In the genomic region with DNA sequence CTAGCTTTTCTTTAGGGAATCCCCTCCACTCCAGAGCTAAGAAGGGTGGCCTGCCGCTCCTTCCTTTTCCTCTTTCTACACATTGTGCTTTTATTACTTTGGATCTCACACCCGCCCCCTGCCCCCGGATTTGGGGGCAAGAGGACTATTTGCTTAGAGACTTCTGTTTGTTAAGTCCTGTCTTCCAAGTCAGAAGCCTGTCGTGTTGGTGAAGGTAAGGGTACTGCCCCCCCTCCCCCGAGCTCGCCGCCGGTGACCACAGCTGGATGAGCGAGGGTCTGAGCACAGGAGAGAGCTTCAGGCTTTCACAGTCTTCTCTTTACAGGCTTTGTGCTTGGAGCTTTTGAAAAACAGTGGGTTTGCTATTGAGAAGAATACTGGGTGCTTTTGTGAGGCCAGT, we compare ENCODE assay signal across 23 mouse cellular contexts. TPM values are rescaled to one million over a fixed set of nuclear protein-coding genes. Genes with fewer than 3 reads are reported as not detected.
DNase-seq lines count a peak whose midpoint lies in the region; ATAC-seq lines count a peak whose summit lies in the region.
"Had no signal": no experiment of that assay in that cellular context is flagged by ENCODE, and none has a peak within 500 bp of the region (broad histone marks: within the 10 kb centered on the region; RNA-seq: fewer than 3 reads in every experiment).

No protein-coding gene starts in this region.

- 53% methylated on average over 9 of the region's 9 CpGs for whole genome bisulfite sequencing in forebrain, embryonic 16.5 days
- WGBS in forebrain, embryonic 14.5 days = 54% methylated on average over 9 of the region's 9 CpGs
- 79% methylated on average over 9 of the region's 9 CpGs for WGBS in heart, embryonic 10.5 days
- WGBS in heart, embryonic 11.5 days (ENCODE audit: insufficient replicate concordance) = 81% methylated on average over 9 of the region's 9 CpGs
- 46% methylated on average over 9 of the region's 9 CpGs for WGBS in neural tube, embryonic 13.5 days

- ATAC-seq in forebrain, embryonic 16.5 days = 0 out of 2 replicates have a peak, but pooled peaks have one; percentile 23
- no peak for ATAC-seq in forebrain, embryonic 14.5 days
- ATAC-seq in heart, embryonic 11.5 days (replicated peaks; ENCODE audit: insufficient number of reproducible peaks, low FRiP score, low TSS enrichment) = no peak
- ATAC-seq in neural tube, embryonic 13.5 days (ENCODE audit: low read depth) = no peak
- ATAC-seq: Patski had no signal

- H3K27ac ChIP-seq in forebrain, embryonic 16.5 days (ENCODE audit: low read length) = no peak overlapping the region
- H3K27ac ChIP-seq in forebrain, embryonic 14.5 days (ENCODE audit: low read depth, low read length) = no peak overlapping the region
- H3K27ac ChIP-seq in heart, embryonic 10.5 days = 0 out of 2 replicates have a peak overlapping the region, but pooled peaks have one; percentile 22
- H3K27ac ChIP-seq in heart, embryonic 11.5 days (ENCODE audit: low read depth, low read length) = no peak overlapping the region
- H3K27ac ChIP-seq in neural tube, embryonic 13.5 days (replicated peaks) = no peak overlapping the region
- H3K27ac ChIP-seq: forebrain, embryonic 10.5 days; heart, embryonic 13.5 days; hindbrain, embryonic 12.5 days; hindbrain, embryonic 15.5 days had no signal

- no peak overlapping the region for H3K4me3 ChIP-seq in forebrain, embryonic 16.5 days (replicated peaks; ENCODE audit: low read length)
- H3K4me3 ChIP-seq in forebrain, embryonic 14.5 days (ENCODE audit: low read depth, low read length) = no peak overlapping the region
- H3K4me3 ChIP-seq in heart, embryonic 10.5 days = no peak overlapping the region
- H3K4me3 ChIP-seq in heart, embryonic 11.5 days (ENCODE audit: low read depth, low read length) = no peak overlapping the region
- H3K4me3 ChIP-seq in neural tube, embryonic 13.5 days = no peak overlapping the region
- H3K4me3 ChIP-seq: forebrain, embryonic 10.5 days; heart, embryonic 13.5 days; hindbrain, embryonic 12.5 days; hindbrain, embryonic 15.5 days had no signal

- DNase-seq in forebrain, embryonic 14.5 days (ENCODE audit: low spot score) = no peak
- peak; percentile 66 for DNase-seq in heart, embryonic 10.5 days (ENCODE audit: low spot score)
- DNase-seq in neural tube, embryonic 10.5 days (ENCODE audit: extremely low spot score, low spot score) = no peak
- DNase-seq in yolk sac, embryonic 10.5 days (ENCODE audit: low spot score) = peak; percentile 29
- DNase-seq: adrenal gland, postnatal 10 days; adrenal gland, postnatal 36 days; B cell, adult 2 months; cerebellum, adult 18-20 months; cerebellum, adult 9-10 months; cerebellum, postnatal 14 days; gastrocnemius, postnatal 10 days; gastrocnemius, postnatal 36 days; heart, postnatal 14 days had no signal

- H3K4me2 ChIP-seq in forebrain, embryonic 16.5 days (ENCODE audit: low read length) = no peak overlapping the region
- H3K4me2 ChIP-seq in forebrain, embryonic 14.5 days (ENCODE audit: low read length) = no peak overlapping the region
- H3K4me2 ChIP-seq in heart, embryonic 11.5 days = no peak overlapping the region
- H3K4me2 ChIP-seq in neural tube, embryonic 13.5 days = no peak overlapping the region
- H3K4me2 ChIP-seq: heart, embryonic 13.5 days; hindbrain, embryonic 12.5 days; hindbrain, embryonic 15.5 days had no signal

- no peaks in the 10 kb centered on the region for H3K27me3 ChIP-seq in forebrain, embryonic 16.5 days (replicated peaks; ENCODE audit: control insufficient read depth, insufficient read depth, low read length)
- H3K27me3 ChIP-seq in forebrain, embryonic 14.5 days (replicated peaks; ENCODE audit: control insufficient read depth, insufficient read depth, low read length) = no peaks in the 10 kb centered on the region
- H3K27me3 ChIP-seq in heart, embryonic 10.5 days (ENCODE audit: insufficient read depth, poor library complexity, severe bottlenecking) = no peaks in the 10 kb centered on the region
- H3K27me3 ChIP-seq in heart, embryonic 11.5 days (ENCODE audit: control insufficient read depth, insufficient read depth, low read length) = no peaks in the 10 kb centered on the region
- no peaks in the 10 kb centered on the region for H3K27me3 ChIP-seq in neural tube, embryonic 13.5 days
- H3K27me3 ChIP-seq: CH12.LX; heart, embryonic 13.5 days; hindbrain, embryonic 12.5 days; hindbrain, embryonic 15.5 days; Patski had no signal

- H3K9ac ChIP-seq in forebrain, embryonic 16.5 days (replicated peaks; ENCODE audit: low read depth, low read length) = no peak overlapping the region
- no peak overlapping the region for H3K9ac ChIP-seq in forebrain, embryonic 14.5 days (ENCODE audit: low read length)
- H3K9ac ChIP-seq in heart, embryonic 11.5 days (ENCODE audit: low read depth, low read length) = no peak overlapping the region
- H3K9ac ChIP-seq in neural tube, embryonic 13.5 days = 0 out of 2 replicates have a peak overlapping the region, but pooled peaks have one; percentile 17
- H3K9ac ChIP-seq: heart, embryonic 13.5 days; hindbrain, embryonic 12.5 days; hindbrain, embryonic 15.5 days had no signal

- 0 out of 2 replicates have a peak, but pooled peaks cover 2% of the 10 kb centered on the region for H3K4me1 ChIP-seq in forebrain, embryonic 16.5 days (replicated peaks; ENCODE audit: control insufficient read depth, insufficient read depth, low read length)
- H3K4me1 ChIP-seq in forebrain, embryonic 14.5 days (ENCODE audit: control insufficient read depth, insufficient read depth, low read length) = no peaks in the 10 kb centered on the region
- H3K4me1 ChIP-seq in heart, embryonic 10.5 days = 0 out of 2 replicates have a peak, but pooled peaks cover 4% of the 10 kb centered on the region
- no peaks in the 10 kb centered on the region for H3K4me1 ChIP-seq in heart, embryonic 11.5 days (ENCODE audit: control insufficient read depth, insufficient read depth, low read length)
- H3K4me1 ChIP-seq in neural tube, embryonic 13.5 days (replicated peaks) = no peaks in the 10 kb centered on the region
- H3K4me1 ChIP-seq: heart, embryonic 13.5 days; hindbrain, embryonic 12.5 days; hindbrain, embryonic 15.5 days had no signal

- peaks cover 5% of the 10 kb centered on the region for H3K36me3 ChIP-seq in forebrain, embryonic 16.5 days (ENCODE audit: control insufficient read depth, insufficient read depth)
- 0 out of 2 replicates have a peak, but pooled peaks cover 7% of the 10 kb centered on the region for H3K36me3 ChIP-seq in forebrain, embryonic 14.5 days (ENCODE audit: control insufficient read depth, insufficient read depth, low read length)
- H3K36me3 ChIP-seq in heart, embryonic 10.5 days = peaks cover 71% of the 10 kb centered on the region
- peaks cover 18% of the 10 kb centered on the region for H3K36me3 ChIP-seq in heart, embryonic 11.5 days (ENCODE audit: control insufficient read depth, insufficient read depth, low read length)
- H3K36me3 ChIP-seq in neural tube, embryonic 13.5 days = 0 out of 2 replicates have a peak, but pooled peaks cover 7% of the 10 kb centered on the region
- H3K36me3 ChIP-seq: G1E had no signal

- no peaks in the 10 kb centered on the region for H3K9me3 ChIP-seq in forebrain, embryonic 16.5 days (ENCODE audit: control insufficient read depth, low read length)
- no peaks in the 10 kb centered on the region for H3K9me3 ChIP-seq in forebrain, embryonic 14.5 days (replicated peaks; ENCODE audit: control insufficient read depth, low read length)
- no peaks in the 10 kb centered on the region for H3K9me3 ChIP-seq in heart, embryonic 10.5 days
- no peaks in the 10 kb centered on the region; the same call in 1 of the 2 replicates for H3K9me3 ChIP-seq in heart, embryonic 11.5 days (replicated peaks; ENCODE audit: control insufficient read depth, low read length)
- H3K9me3 ChIP-seq in neural tube, embryonic 13.5 days = no peaks in the 10 kb centered on the region
- H3K9me3 ChIP-seq: forebrain, embryonic 10.5 days; G1E; heart, embryonic 13.5 days; hindbrain, embryonic 12.5 days; hindbrain, embryonic 15.5 days had no signal

RNA-seq across cellular contexts. Expression of a gene that starts 29.9 kb away (rescaled TPM):
- 0.61 and 0.82 TPM in 2 replicates for polyA plus RNA-seq in forebrain, embryonic 16.5 days (2015; fragmentation: Nextera tagmentation; extraction: Ambion mirVana)
- 0.52 and 0.67 TPM in 2 replicates for polyA plus RNA-seq in forebrain, embryonic 14.5 days (2014; fragmentation: Nextera tagmentation; extraction: Ambion mirVana)
- 3.1 and 3.4 TPM in 2 replicates for polyA plus RNA-seq in heart, embryonic 10.5 days (2016; fragmentation: Nextera tagmentation; extraction: Ambion mirVana)
- polyA plus RNA-seq in heart, embryonic 11.5 days (2014; fragmentation: Nextera tagmentation; extraction: Ambion mirVana) = 5.3 and 5.8 TPM in 2 replicates
- polyA plus RNA-seq in neural tube, embryonic 13.5 days (2015; fragmentation: Nextera tagmentation; extraction: Ambion mirVana) = 0.33 and 0.45 TPM in 2 replicates

Comparison
In these comparisons a context has a peak if more than half of its experiments do, and no peak if none do; other contexts are left out.
1. DNase-seq: peak in heart, embryonic 10.5 days (single experiment) and yolk sac, embryonic 10.5 days (single experiment); none in forebrain, embryonic 14.5 days (single experiment) and neural tube, embryonic 10.5 days (single experiment).